Mouse (Mus musculus): ENCODE data around the gene Dpf2.
"Not testable (repeated sequence)": the region's sequence is repeated elsewhere in the genome, so short reads cannot be mapped to it uniquely, and the experiment has no call there.

Dpf2 gene

GRCm38 (mm10) chr19:5891521-5892258 lies 21.1 kb downstream of the Dpf2 start:
- no peak for DNase-seq

- DNase-seq = no peak
These were observed 23.6 kb downstream of the Dpf2 start for GRCm38 (mm10) chr19:5889211-5889610.

GRCm38 (mm10) chr19:5887234-5887815 lies 25.5 kb downstream of the Dpf2 start:
- DNase-seq = no peak

GRCm38 (mm10) chr19:5885838-5886237 lies 27.0 kb downstream of the Dpf2 start:
- no peak for DNase-seq

GRCm38 (mm10) chr19:5883935-5884334 lies 28.9 kb downstream of the Dpf2 start:
- no peak for DNase-seq

GRCm38 (mm10) chr19:5882079-5882478 lies 30.7 kb downstream of the Dpf2 start:
- not testable (repeated sequence) for DNase-seq

GRCm38 (mm10) chr19:5881155-5881554 lies 31.7 kb downstream of the Dpf2 start:
- DNase-seq = no peak

- DNase-seq = no peak
These were observed 33.1 kb downstream of the Dpf2 start for GRCm38 (mm10) chr19:5879735-5880134.

GRCm38 (mm10) chr19:5878916-5879315 lies 33.9 kb downstream of the Dpf2 start:
- DNase-seq = no peak

- DNase-seq = no peak
These were observed 34.5 kb downstream of the Dpf2 start for GRCm38 (mm10) chr19:5878362-5878722.

- DNase-seq = peak; percentile 55 to 72
These were observed 35.0 kb downstream of the Dpf2 start, which contains the start of gene Slc25a45 for GRCm38 (mm10) chr19:5877618-5878361. TSS of gene Slc25a45 (plus strand) at chr19:5877808.

- DNase-seq = peak; percentile 88 to 93
These were observed 37.8 kb downstream of the Dpf2 start, which contains the start of gene Frmd8 for GRCm38 (mm10) chr19:5874969-5875480. TSS of gene Frmd8 (minus strand) at chr19:5875274.

GRCm38 (mm10) chr19:5874391-5874968 lies 38.3 kb downstream of the Dpf2 start:
- no peak for DNase-seq

GRCm38 (mm10) chr19:5872931-5873556 lies 39.8 kb downstream of the Dpf2 start:
- no peak for DNase-seq

GRCm38 (mm10) chr19:5872528-5872927 lies 40.3 kb downstream of the Dpf2 start:
- DNase-seq = no peak

GRCm38 (mm10) chr19:5871683-5872082 lies 41.1 kb downstream of the Dpf2 start:
- DNase-seq = no peak

- DNase-seq = no peak
These were observed 41.5 kb downstream of the Dpf2 start for GRCm38 (mm10) chr19:5871273-5871672.

- DNase-seq = no peak
These were observed 44.7 kb downstream of the Dpf2 start for GRCm38 (mm10) chr19:5868096-5868495.

GRCm38 (mm10) chr19:5864710-5865398 lies 48.0 kb downstream of the Dpf2 start:
- DNase-seq = no peak

- DNase-seq = no peak
These were observed 49.0 kb downstream of the Dpf2 start for GRCm38 (mm10) chr19:5863776-5864175.

- no peak for DNase-seq
These were observed 50.3 kb downstream of the Dpf2 start for GRCm38 (mm10) chr19:5862335-5863085.

Data from spleen, adult 18-20 months (tissue).